Comparison of ENCODE assay signal across 27 mouse cellular contexts in the genomic region with DNA sequence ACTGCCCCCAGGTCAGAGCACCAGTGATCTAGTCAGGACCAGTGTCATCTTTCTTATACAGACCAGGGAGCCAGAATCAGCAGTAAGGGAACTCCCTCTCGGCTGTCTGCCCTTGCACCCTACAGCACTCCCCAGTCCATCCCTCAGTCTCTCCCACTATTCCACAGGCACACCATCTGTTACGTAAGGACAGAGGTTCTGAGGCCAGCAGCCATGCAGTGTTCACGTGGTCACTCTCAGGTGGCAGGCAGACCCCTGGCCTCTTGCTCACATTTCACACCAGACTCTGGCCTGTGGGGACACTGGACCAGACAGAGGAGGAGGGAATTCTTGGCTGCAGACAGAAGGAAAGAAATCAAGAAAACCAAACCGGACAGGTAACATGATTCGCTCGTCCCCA. TPM values are rescaled to one million over a fixed set of nuclear protein-coding genes. Genes with fewer than 3 reads are reported as not detected.
A peak's percentile ranks its signal among the peaks of the same experiment; 100 is the strongest.
DNase-seq lines count a peak whose midpoint lies in the region; ATAC-seq and TF ChIP-seq lines count a peak whose summit lies in the region.
"Had no signal": no experiment of that assay in that cellular context is flagged by ENCODE, and none has a peak within 500 bp of the region (broad histone marks: within the 10 kb centered on the region; RNA-seq: fewer than 3 reads in every experiment).

No protein-coding gene starts in this region.

- H3K27ac ChIP-seq in kidney, embryonic 16.5 days (ENCODE audit: low read length), result no peak overlapping the region
- H3K27ac ChIP-seq in liver, postnatal 0 days (ENCODE audit: low read depth), result no peak overlapping the region
- H3K27ac ChIP-seq in hindbrain, embryonic 16.5 days (ENCODE audit: low read depth, low read length), result no peak overlapping the region
- H3K27ac ChIP-seq: embryonic facial prominence, embryonic 13.5 days; forebrain, embryonic 12.5 days; forebrain, embryonic 15.5 days; hindbrain, embryonic 12.5 days; hindbrain, embryonic 15.5 days had no signal

- DNase-seq in kidney, adult 18-20 months, result peak; percentile 41
- no peak for DNase-seq in liver, postnatal 0 days
- no peak for DNase-seq in liver
- peak; percentile 35 for DNase-seq in kidney, adult 9 months
- DNase-seq in kidney, postnatal 25 days, result peak; percentile 15 to 83
- DNase-seq in frontal cortex, postnatal 36 days (ENCODE audit: low spot score in 2 of 2), result no peak
- DNase-seq: adrenal gland, adult 2 months; adrenal gland, postnatal 14 days; B cell, adult 2 months; cerebellum, adult 11 months; cerebellum, adult 2 months; cerebellum, adult 9-11 months; cerebellum, postnatal 25 days; gastrocnemius, postnatal 10 days; gastrocnemius, postnatal 36 days had no signal

- no peak overlapping the region for H3K4me2 ChIP-seq in kidney, embryonic 16.5 days (replicated peaks; ENCODE audit: low read depth, low read length)
- no peak overlapping the region for H3K4me2 ChIP-seq in liver, postnatal 0 days (ENCODE audit: low read depth, low read length)
- H3K4me2 ChIP-seq in hindbrain, embryonic 16.5 days (ENCODE audit: low read length), result no peak overlapping the region
- H3K4me2 ChIP-seq: embryonic facial prominence, embryonic 13.5 days; forebrain, embryonic 12.5 days; forebrain, embryonic 15.5 days; heart, embryonic 11.5 days; hindbrain, embryonic 12.5 days; hindbrain, embryonic 15.5 days had no signal

- no peak for TF ChIP-seq EP300 in liver, postnatal 0 days (IDR thresholded peaks at IDR 0.05; ENCODE audit: low read depth)

- H3K9ac ChIP-seq in kidney, embryonic 16.5 days (replicated peaks; ENCODE audit: low read length), result no peak overlapping the region
- H3K9ac ChIP-seq in liver, postnatal 0 days (replicated peaks), result no peak overlapping the region
- H3K9ac ChIP-seq in hindbrain, embryonic 16.5 days (ENCODE audit: low read depth, low read length), result no peak overlapping the region
- H3K9ac ChIP-seq: embryonic facial prominence, embryonic 13.5 days; forebrain, embryonic 12.5 days; forebrain, embryonic 15.5 days; hindbrain, embryonic 12.5 days; hindbrain, embryonic 15.5 days had no signal

- no peak for TF ChIP-seq CTCF in liver, postnatal 0 days (IDR thresholded peaks at IDR 0.05; ENCODE audit: low read depth)

- no peak overlapping the region for H3K4me3 ChIP-seq in kidney, embryonic 16.5 days (ENCODE audit: low read length)
- no peak overlapping the region for H3K4me3 ChIP-seq in liver, postnatal 0 days (ENCODE audit: low read depth, low read length)
- H3K4me3 ChIP-seq in hindbrain, embryonic 16.5 days (ENCODE audit: low read length), result no peak overlapping the region
- H3K4me3 ChIP-seq: embryonic facial prominence, embryonic 13.5 days; erythroblast, embryonic 14.5 days; forebrain, embryonic 12.5 days; forebrain, embryonic 15.5 days; hindbrain, embryonic 12.5 days; hindbrain, embryonic 15.5 days had no signal

- 55% methylated on average over 6 of the region's 6 CpGs for WGBS in kidney, embryonic 16.5 days
- whole genome bisulfite sequencing in liver, postnatal 0 days (ENCODE audit: insufficient replicate concordance), result 76% methylated on average over 6 of the region's 6 CpGs
- 83% methylated on average over 6 of the region's 6 CpGs for WGBS in hindbrain, embryonic 16.5 days

- no peaks in the 10 kb centered on the region for H3K27me3 ChIP-seq in kidney, embryonic 16.5 days (ENCODE audit: insufficient read depth, low read length)
- H3K27me3 ChIP-seq in liver, postnatal 0 days (ENCODE audit: insufficient read depth, low read length), result no peaks in the 10 kb centered on the region
- no peaks in the 10 kb centered on the region for H3K27me3 ChIP-seq in hindbrain, embryonic 16.5 days (replicated peaks; ENCODE audit: control insufficient read depth, insufficient read depth, low read length)
- H3K27me3 ChIP-seq: CH12.LX; embryonic facial prominence, embryonic 13.5 days; forebrain, embryonic 12.5 days; forebrain, embryonic 15.5 days; hindbrain, embryonic 12.5 days; hindbrain, embryonic 15.5 days; Patski had no signal

- no peaks in the 10 kb centered on the region for H3K4me1 ChIP-seq in kidney, embryonic 16.5 days (ENCODE audit: insufficient read depth, low read length)
- no peaks in the 10 kb centered on the region for H3K4me1 ChIP-seq in liver, postnatal 0 days (ENCODE audit: insufficient read depth)
- no peaks in the 10 kb centered on the region for H3K4me1 ChIP-seq in hindbrain, embryonic 16.5 days (ENCODE audit: control insufficient read depth, insufficient read depth, low read depth, low read length)
- H3K4me1 ChIP-seq: embryonic facial prominence, embryonic 13.5 days; forebrain, embryonic 12.5 days; forebrain, embryonic 15.5 days; hindbrain, embryonic 12.5 days; hindbrain, embryonic 15.5 days had no signal

- peaks cover 22% of the 10 kb centered on the region for H3K36me3 ChIP-seq in kidney, embryonic 16.5 days (ENCODE audit: insufficient read depth, low read length)
- H3K36me3 ChIP-seq in liver, postnatal 0 days (replicated peaks; ENCODE audit: insufficient read depth, low read length), result peaks cover 18% of the 10 kb centered on the region
- H3K36me3 ChIP-seq in hindbrain, embryonic 16.5 days (ENCODE audit: control insufficient read depth, insufficient read depth, low read length), result peaks cover 19% of the 10 kb centered on the region

- ATAC-seq in kidney, embryonic 16.5 days (ENCODE audit: low FRiP score, low TSS enrichment), result no peak
- ATAC-seq in liver, postnatal 0 days, result peak; percentile 44; the same call in 1 of the 2 replicates
- ATAC-seq in hindbrain, embryonic 16.5 days, result no peak
- ATAC-seq: forebrain, embryonic 15.5 days; Patski had no signal

- H3K9me3 ChIP-seq in kidney, embryonic 16.5 days (ENCODE audit: low read length), result no peaks in the 10 kb centered on the region
- H3K9me3 ChIP-seq in liver, postnatal 0 days (ENCODE audit: low read length), result no peaks in the 10 kb centered on the region
- no peaks in the 10 kb centered on the region for H3K9me3 ChIP-seq in hindbrain, embryonic 16.5 days (ENCODE audit: control insufficient read depth, low read length)
- H3K9me3 ChIP-seq: embryonic facial prominence, embryonic 13.5 days; forebrain, embryonic 12.5 days; forebrain, embryonic 15.5 days; G1E; hindbrain, embryonic 12.5 days; hindbrain, embryonic 15.5 days had no signal

RNA-seq across cellular contexts. Expression of a gene that starts 24.1 kb away (rescaled TPM):
- polyA plus RNA-seq in kidney, embryonic 16.5 days (2015; fragmentation: Nextera tagmentation; extraction: Ambion mirVana), result 40.4 and 41.3 TPM in 2 replicates
- polyA plus RNA-seq in liver, postnatal 0 days (2015; fragmentation: Nextera tagmentation; extraction: Ambion mirVana), result 10.8 and 10.9 TPM in 2 replicates
- 44.5 and 48.8 TPM in 2 replicates for polyA plus RNA-seq in hindbrain, embryonic 16.5 days (2015; fragmentation: Nextera tagmentation; extraction: Ambion mirVana)

RNA-seq across cellular contexts. Expression of a gene that starts 42.0 kb away (rescaled TPM):
- 68.2 and 68.5 TPM in 2 replicates for polyA plus RNA-seq in kidney, embryonic 16.5 days (2015; fragmentation: Nextera tagmentation; extraction: Ambion mirVana)
- polyA plus RNA-seq in liver, postnatal 0 days (2015; fragmentation: Nextera tagmentation; extraction: Ambion mirVana), result 10.7 and 14.2 TPM in 2 replicates
- 201 and 222 TPM in 2 replicates for polyA plus RNA-seq in hindbrain, embryonic 16.5 days (2015; fragmentation: Nextera tagmentation; extraction: Ambion mirVana)

Comparison
In these comparisons a context has a peak if more than half of its experiments do, and no peak if none do; other contexts are left out.
1. DNase-seq: peak in kidney, adult 18-20 months (single experiment), kidney, adult 9 months (single experiment) and kidney, postnatal 25 days (2 of 2); none in liver, postnatal 0 days (single experiment), liver (single experiment) and frontal cortex, postnatal 36 days (0 of 2).